Mouse (Mus musculus): ENCODE results near the gene Ubl7. TPM values are rescaled to one million over a fixed set of nuclear protein-coding genes. Genes with fewer than 3 reads are reported as not detected.

Gene Ubl7
- polyA plus RNA-seq, 1 experiment from 2014 or later, result 122 TPM

GRCm38 (mm10) chr9:57965281-57966185, 54.8 kb downstream of the Ubl7 start:
- 76% methylated on average over 12 of the region's 12 CpGs for WGBS
- H3K4me3 ChIP-seq (ENCODE audit: low read depth, low read length), result no peak overlapping the region
- no peak overlapping the region for H3K9ac ChIP-seq (ENCODE audit: low read depth, low read length)
- H3K4me2 ChIP-seq (replicated peaks; ENCODE audit: low read depth, low read length), result no peak overlapping the region
- H3K27me3 ChIP-seq (ENCODE audit: control insufficient read depth, insufficient read depth, low read length), result no peaks in the 10 kb centered on the region
- H3K36me3 ChIP-seq (ENCODE audit: control insufficient read depth, insufficient read depth, low read length), result no peaks in the 10 kb centered on the region
- ATAC-seq (ENCODE audit: low FRiP score) (no peak), DNase-seq (ENCODE audit: low spot score) (no peak)
- no peak overlapping the region for H3K27ac ChIP-seq (ENCODE audit: low read depth, low read length)
- H3K4me1 ChIP-seq (replicated peaks; ENCODE audit: control insufficient read depth, insufficient read depth, low read length), result no peaks in the 10 kb centered on the region
- H3K9me3 ChIP-seq (ENCODE audit: control insufficient read depth, low read length), result no peaks in the 10 kb centered on the region

GRCm38 (mm10) chr9:57967237-57967960, 56.6 kb downstream of the Ubl7 start:
- Histone ChIP-seq H3K9me3 (ENCODE audit: control insufficient read depth, low read length) (no peaks in the 10 kb centered on the region), H3K4me1 (replicated peaks; ENCODE audit: control insufficient read depth, insufficient read depth, low read length) (no peaks in the 10 kb centered on the region), H3K9ac (ENCODE audit: low read depth, low read length) (no peak overlapping the region), H3K4me3 (ENCODE audit: low read depth, low read length) (no peak overlapping the region), H3K4me2 (replicated peaks; ENCODE audit: low read depth, low read length) (no peak overlapping the region), H3K36me3 (ENCODE audit: control insufficient read depth, insufficient read depth, low read length) (no peaks in the 10 kb centered on the region), H3K27ac (ENCODE audit: low read depth, low read length) (no peak overlapping the region), H3K27me3 (ENCODE audit: control insufficient read depth, insufficient read depth, low read length) (no peaks in the 10 kb centered on the region)
- no peak for ATAC-seq (ENCODE audit: low FRiP score)
- DNase-seq (ENCODE audit: low spot score), result no peak
- 81% methylated on average over 14 of the region's 14 CpGs for WGBS

- ATAC-seq (ENCODE audit: low FRiP score) (no peak), DNase-seq (ENCODE audit: low spot score) (no peak)
- no peak overlapping the region for H3K4me3 ChIP-seq (ENCODE audit: low read depth, low read length)
- 86% methylated on average over 9 of the region's 9 CpGs for WGBS
- no peaks in the 10 kb centered on the region for H3K36me3 ChIP-seq (ENCODE audit: control insufficient read depth, insufficient read depth, low read length)
- no peak overlapping the region for H3K9ac ChIP-seq (ENCODE audit: low read depth, low read length)
- no peak overlapping the region for H3K4me2 ChIP-seq (replicated peaks; ENCODE audit: low read depth, low read length)
- H3K27me3 ChIP-seq (ENCODE audit: control insufficient read depth, insufficient read depth, low read length), result no peaks in the 10 kb centered on the region
- H3K4me1 ChIP-seq (replicated peaks; ENCODE audit: control insufficient read depth, insufficient read depth, low read length), result no peaks in the 10 kb centered on the region
- H3K27ac ChIP-seq (ENCODE audit: low read depth, low read length), result no peak overlapping the region
- H3K9me3 ChIP-seq (ENCODE audit: control insufficient read depth, low read length), result no peaks in the 10 kb centered on the region
Measured at GRCm38 (mm10) chr9:57968166-57968771, 57.5 kb downstream of the Ubl7 start.

GRCm38 (mm10) chr9:57968783-57969542, 58.2 kb downstream of the Ubl7 start:
- Histone ChIP-seq H3K4me3 (ENCODE audit: low read depth, low read length) (no peak overlapping the region), H3K9ac (ENCODE audit: low read depth, low read length) (no peak overlapping the region), H3K27ac (ENCODE audit: low read depth, low read length) (no peak overlapping the region), H3K27me3 (ENCODE audit: control insufficient read depth, insufficient read depth, low read length) (no peaks in the 10 kb centered on the region), H3K4me1 (replicated peaks; ENCODE audit: control insufficient read depth, insufficient read depth, low read length) (no peaks in the 10 kb centered on the region), H3K4me2 (replicated peaks; ENCODE audit: low read depth, low read length) (no peak overlapping the region), H3K9me3 (ENCODE audit: control insufficient read depth, low read length) (no peaks in the 10 kb centered on the region), H3K36me3 (ENCODE audit: control insufficient read depth, insufficient read depth, low read length) (no peaks in the 10 kb centered on the region)
- 96% methylated on average over 8 of the region's 8 CpGs for WGBS
- no peak for DNase-seq (ENCODE audit: low spot score)
- ATAC-seq (ENCODE audit: low FRiP score), result no peak

GRCm38 (mm10) chr9:57969736-57970495, 59.1 kb downstream of the Ubl7 start:
- H3K27me3 ChIP-seq (ENCODE audit: control insufficient read depth, insufficient read depth, low read length), result no peaks in the 10 kb centered on the region
- H3K9me3 ChIP-seq (ENCODE audit: control insufficient read depth, low read length), result no peaks in the 10 kb centered on the region
- no peak overlapping the region for H3K4me3 ChIP-seq (ENCODE audit: low read depth, low read length)
- no peak for ATAC-seq (ENCODE audit: low FRiP score)
- no peak overlapping the region for H3K27ac ChIP-seq (ENCODE audit: low read depth, low read length)
- no peaks in the 10 kb centered on the region for H3K4me1 ChIP-seq (replicated peaks; ENCODE audit: control insufficient read depth, insufficient read depth, low read length)
- H3K36me3 ChIP-seq (ENCODE audit: control insufficient read depth, insufficient read depth, low read length), result no peaks in the 10 kb centered on the region
- no peak for DNase-seq (ENCODE audit: low spot score)
- 77% methylated on average over 11 of the region's 11 CpGs for WGBS
- no peak overlapping the region for H3K9ac ChIP-seq (ENCODE audit: low read depth, low read length)
- no peak overlapping the region for H3K4me2 ChIP-seq (replicated peaks; ENCODE audit: low read depth, low read length)

- 92% methylated on average over 5 of the region's 5 CpGs for WGBS
- no peak for DNase-seq (ENCODE audit: low spot score)
- ATAC-seq (ENCODE audit: low FRiP score), result no peak
- H3K36me3 ChIP-seq (ENCODE audit: control insufficient read depth, insufficient read depth, low read length), result no peaks in the 10 kb centered on the region
- no peaks in the 10 kb centered on the region for H3K9me3 ChIP-seq (ENCODE audit: control insufficient read depth, low read length)
- no peak overlapping the region for H3K27ac ChIP-seq (ENCODE audit: low read depth, low read length)
- no peaks in the 10 kb centered on the region for H3K4me1 ChIP-seq (replicated peaks; ENCODE audit: control insufficient read depth, insufficient read depth, low read length)
- H3K9ac ChIP-seq (ENCODE audit: low read depth, low read length), result no peak overlapping the region
- no peak overlapping the region for H3K4me2 ChIP-seq (replicated peaks; ENCODE audit: low read depth, low read length)
- no peaks in the 10 kb centered on the region for H3K27me3 ChIP-seq (ENCODE audit: control insufficient read depth, insufficient read depth, low read length)
- H3K4me3 ChIP-seq (ENCODE audit: low read depth, low read length), result no peak overlapping the region
Measured at GRCm38 (mm10) chr9:57971413-57971812, 60.6 kb downstream of the Ubl7 start.

- peak overlapping the region; percentile 47; the same call in 1 of the 2 replicates for H3K27ac ChIP-seq (ENCODE audit: low read depth, low read length)
- no peaks in the 10 kb centered on the region for H3K27me3 ChIP-seq (ENCODE audit: control insufficient read depth, insufficient read depth, low read length)
- no peaks in the 10 kb centered on the region for H3K9me3 ChIP-seq (ENCODE audit: control insufficient read depth, low read length)
- no peak overlapping the region for H3K4me3 ChIP-seq (ENCODE audit: low read depth, low read length)
- H3K36me3 ChIP-seq (ENCODE audit: control insufficient read depth, insufficient read depth, low read length), result no peaks in the 10 kb centered on the region
- no peaks in the 10 kb centered on the region for H3K4me1 ChIP-seq (replicated peaks; ENCODE audit: control insufficient read depth, insufficient read depth, low read length)
- DNase-seq (ENCODE audit: low spot score), result no peak
- ATAC-seq (ENCODE audit: low FRiP score), result no peak
- H3K4me2 ChIP-seq (replicated peaks; ENCODE audit: low read depth, low read length), result no peak overlapping the region
- WGBS, result 63% methylated on average over 9 of the region's 9 CpGs
- no peak overlapping the region for H3K9ac ChIP-seq (ENCODE audit: low read depth, low read length)
Measured at GRCm38 (mm10) chr9:57972141-57972591, 61.4 kb downstream of the Ubl7 start.
